Mouse (Mus musculus) liver, postnatal 0 days (tissue): ENCODE results near the gene Aatk.

Experiments used
- CTCF ChIP-seq: sonication (generic); IDR thresholded peaks from 2 replicates; pipeline ENCODE4 v1.5.1; 2016; ENCODE audit warnings: antibody characterized with exemption, low read depth
- EP300 ChIP-seq: IDR thresholded peaks from 2 replicates; pipeline ENCODE4 v1.6.1; 2016; ENCODE audit warnings: antibody characterized with exemption, low read depth, mild to moderate bottlenecking

- TF ChIP-seq EP300 (no peak), CTCF (no peak)
Observed at GRCm38 (mm10) chr11:119987876-119988275, 59.1 kb downstream of the Aatk start.
